Mouse (Mus musculus) intestine, postnatal 0 days (tissue): ENCODE data around the gene Rab5c. TPM values are rescaled to one million over a fixed set of nuclear protein-coding genes. Genes with fewer than 3 reads are reported as not detected.

Experiments used
- ATAC-seq: fragments of 200-750 bp; cut with Nextera tagmentation; 2 replicates; pipeline ENCODE4 v1.8.0; 2017; ENCODE audit warnings: mild to moderate bottlenecking, moderate TSS enrichment, moderate library complexity
- H3K27ac ChIP-seq: fragments of 300-500 bp; sonication (generic); 2 replicates; pipeline ENCODE4 v1.5.1; 2014; ENCODE audit warnings: mild to moderate bottlenecking, low read depth, low read length, moderate library complexity
- H3K27me3 ChIP-seq: fragments of 300-500 bp; sonication (generic); replicated peaks from 2 replicates; pipeline ENCODE4 v1.6.1; 2014; ENCODE audit warnings: low read length, mixed read lengths; ENCODE audit not compliant: control insufficient read depth, insufficient read depth
- H3K36me3 ChIP-seq: fragments of 300-500 bp; sonication (generic); 2 replicates; pipeline ENCODE4 v1.6.1; 2014; ENCODE audit warnings: mild to moderate bottlenecking, moderate library complexity; ENCODE audit not compliant: control insufficient read depth, insufficient read depth
- H3K4me1 ChIP-seq: fragments of 300-500 bp; sonication (generic); replicated peaks from 2 replicates; pipeline ENCODE4 v1.6.1; 2014; ENCODE audit warnings: antibody characterized with exemption, low read length, mixed read lengths; ENCODE audit not compliant: control insufficient read depth, insufficient read depth
- H3K4me2 ChIP-seq: fragments of 300-500 bp; sonication (generic); replicated peaks from 2 replicates; pipeline ENCODE4 v1.6.1; 2014; ENCODE audit warnings: low read depth, mild to moderate bottlenecking, moderate library complexity
- H3K4me3 ChIP-seq: fragments of 300-500 bp; sonication (generic); 2 replicates; pipeline ENCODE4 v1.5.1; 2014; ENCODE audit warnings: low read depth, low read length
- H3K9ac ChIP-seq: fragments of 300-500 bp; sonication (generic); 2 replicates; pipeline ENCODE4 v1.6.1; 2014; ENCODE audit warnings: mild to moderate bottlenecking, low read depth, low read length
- H3K9me3 ChIP-seq: fragments of 300-500 bp; sonication (generic); 2 replicates; pipeline ENCODE4 v1.6.1; 2016; ENCODE audit warnings: mixed run types; ENCODE audit not compliant: control insufficient read depth
- CTCF ChIP-seq: sonication (generic); IDR thresholded peaks from 2 replicates; pipeline ENCODE4 v1.5.1; 2016; ENCODE audit warnings: low read depth, mild to moderate bottlenecking, control low read depth, antibody characterized with exemption, moderate library complexity
- WGBS: fragments of 180-500 bp; shearing (Covaris S2); extraction: QIAGEN DNeasy Blood & Tissue Kit; methylation state at CpG from one replicate; pipeline ENCODE4 v1.1.7; 2014; 5-methylcytosine and 5-hydroxymethylcytosine counted together
- polyA plus RNA-seq: library from polyadenylated mRNA; unstranded; fragments of >200 nt; fragmentation: Nextera tagmentation; extraction: Ambion mirVana; gene quantifications from 2 replicates; pipeline ENCODE4 v1.2.1, GENCODE M21; 2015

Rab5c gene
- polyA plus RNA-seq, 1 experiment from 2014 or later = 62.2 TPM

GRCm38 (mm10) chr11:100693154-100693553, 44.9 kb downstream of the Rab5c start:
- WGBS = 25% methylated on average over 5 of the region's 5 CpGs
- no peak overlapping the region for H3K27ac ChIP-seq

GRCm38 (mm10) chr11:100692164-100692616, 45.8 kb downstream of the Rab5c start, which contains the start of gene Zfp385c:
Gene Zfp385c (minus strand): TSS chr11:100692455.
- no peaks in the 10 kb centered on the region; the same call in 1 of the 2 replicates for H3K36me3 ChIP-seq
- 2% methylated on average over 23 of the region's 23 CpGs for WGBS
- no peaks in the 10 kb centered on the region for H3K9me3 ChIP-seq
- TF ChIP-seq CTCF = no peak
- peak within 1 kb of the TSS; percentile 71 for H3K4me2 ChIP-seq
- H3K9ac ChIP-seq = no peak within 1 kb of the TSS; the same call in 1 of the 2 replicates
- 0 out of 2 replicates have a peak, but pooled peaks have one; percentile 11 for ATAC-seq
- no peaks in the 10 kb centered on the region for H3K27me3 ChIP-seq
- H3K4me3 ChIP-seq = peak within 1 kb of the TSS; percentile 32
- H3K4me1 ChIP-seq = no peaks in the 10 kb centered on the region; the same call in none of the 2 replicates
- H3K27ac ChIP-seq = no peak within 1 kb of the TSS

More at GRCm38 (mm10) chr11:100693154-100693553, 44.9 kb downstream of the Rab5c start:
- Histone ChIP-seq H3K4me1 (no peaks in the 10 kb centered on the region; the same call in none of the 2 replicates), H3K36me3 (peaks cover 5% of the 10 kb centered on the region; the same call in 1 of the 2 replicates), H3K9me3 (no peaks in the 10 kb centered on the region), H3K4me2 (no peak overlapping the region), H3K27me3 (no peaks in the 10 kb centered on the region), H3K4me3 (no peak overlapping the region), H3K9ac (no peak overlapping the region)
- no peak for ATAC-seq
- no peak for TF ChIP-seq CTCF

GRCm38 (mm10) chr11:100690389-100690788, 47.6 kb downstream of the Rab5c start:
- H3K4me1 ChIP-seq = no peaks in the 10 kb centered on the region; the same call in none of the 2 replicates
- H3K27ac ChIP-seq = no peak overlapping the region
- WGBS = 68% methylated on average over 7 of the region's 7 CpGs
- ATAC-seq = no peak
- H3K27me3 ChIP-seq = no peaks in the 10 kb centered on the region
- H3K9ac ChIP-seq = no peak overlapping the region
- no peak overlapping the region for H3K4me2 ChIP-seq
- H3K9me3 ChIP-seq = no peaks in the 10 kb centered on the region
- TF ChIP-seq CTCF = no peak
- H3K36me3 ChIP-seq = no peaks in the 10 kb centered on the region; the same call in 1 of the 2 replicates
- no peak overlapping the region for H3K4me3 ChIP-seq

DNA sequence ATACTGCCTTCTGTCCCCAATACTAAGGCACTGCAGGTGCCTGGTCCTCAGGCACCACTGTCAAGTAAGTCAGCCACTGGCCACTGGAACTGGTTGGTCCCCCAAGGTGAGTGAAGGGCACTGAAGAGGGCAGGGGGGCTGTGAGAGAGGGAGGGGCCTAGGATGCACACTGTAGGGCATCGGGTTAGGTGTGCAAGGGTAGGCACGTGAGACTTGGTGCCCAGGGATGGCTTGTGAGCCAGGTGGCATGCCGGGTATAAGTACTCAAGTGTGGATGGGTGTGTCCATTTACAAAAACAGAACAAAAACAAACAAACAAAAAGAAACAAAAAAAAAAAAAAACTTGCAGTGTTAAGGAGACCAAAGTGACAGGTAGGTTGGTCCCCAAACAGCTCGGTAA, 49.6 kb downstream of the Rab5c start:
- no peak for TF ChIP-seq CTCF
- H3K27me3 ChIP-seq = no peaks in the 10 kb centered on the region
- H3K9ac ChIP-seq = no peak overlapping the region
- H3K36me3 ChIP-seq = no peaks in the 10 kb centered on the region
- WGBS = 68% methylated on average over 4 of the region's 4 CpGs
- no peak overlapping the region for H3K4me3 ChIP-seq
- no peaks in the 10 kb centered on the region for H3K9me3 ChIP-seq
- no peak overlapping the region for H3K4me2 ChIP-seq
- no peak for ATAC-seq
- no peak overlapping the region for H3K27ac ChIP-seq
- H3K4me1 ChIP-seq = no peaks in the 10 kb centered on the region; the same call in none of the 2 replicates

DNA sequence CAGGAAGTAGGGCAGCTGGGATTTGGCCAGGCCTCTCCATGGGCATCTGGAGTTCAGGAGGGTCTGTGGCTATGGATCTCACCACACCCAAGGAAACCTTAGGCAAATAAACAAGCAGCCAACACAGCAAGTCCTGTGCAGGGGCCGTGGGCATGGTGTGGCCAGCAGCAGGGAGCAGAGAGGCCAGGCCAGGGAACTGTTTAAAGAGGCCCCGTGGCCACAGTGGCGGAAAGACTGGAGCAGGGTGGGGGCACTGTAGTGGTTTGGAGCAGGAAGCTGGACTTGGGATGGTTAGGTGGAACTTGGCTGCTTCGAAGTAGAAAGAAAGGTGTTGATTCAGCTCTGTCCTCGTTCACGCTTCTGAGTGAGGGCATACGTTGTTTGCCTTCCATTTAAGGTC, 50.8 kb downstream of the Rab5c start:
- WGBS = 76% methylated on average over 7 of the region's 7 CpGs

GRCm38 (mm10) chr11:100685371-100685770, 52.6 kb downstream of the Rab5c start:
- no peak for TF ChIP-seq CTCF
- Histone ChIP-seq H3K4me3 (no peak overlapping the region), H3K27me3 (no peaks in the 10 kb centered on the region), H3K27ac (no peak overlapping the region), H3K36me3 (no peaks in the 10 kb centered on the region), H3K4me1 (no peaks in the 10 kb centered on the region), H3K9me3 (no peaks in the 10 kb centered on the region), H3K4me2 (no peak overlapping the region), H3K9ac (no peak overlapping the region)
- 70% methylated on average over 3 of the region's 3 CpGs for WGBS
- no peak for ATAC-seq

More for the DNA sequence above, 50.8 kb downstream of the Rab5c start:
- no peaks in the 10 kb centered on the region for H3K9me3 ChIP-seq
- no peak for ATAC-seq
- H3K4me1 ChIP-seq = no peaks in the 10 kb centered on the region; the same call in 1 of the 2 replicates
- no peak for TF ChIP-seq CTCF
- H3K27ac ChIP-seq = no peak overlapping the region
- H3K36me3 ChIP-seq = no peaks in the 10 kb centered on the region
- H3K4me3 ChIP-seq = no peak overlapping the region
- no peaks in the 10 kb centered on the region for H3K27me3 ChIP-seq
- no peak overlapping the region for H3K4me2 ChIP-seq
- no peak overlapping the region for H3K9ac ChIP-seq
